Mouse (Mus musculus): Measurements from ENCODE around the gene Fermt1. TPM values are rescaled to one million over a fixed set of nuclear protein-coding genes. Genes with fewer than 3 reads are reported as not detected.

Gene Fermt1
- polyA plus RNA-seq, 1 experiment from 2014 or later, result 62.8 TPM

DNA sequence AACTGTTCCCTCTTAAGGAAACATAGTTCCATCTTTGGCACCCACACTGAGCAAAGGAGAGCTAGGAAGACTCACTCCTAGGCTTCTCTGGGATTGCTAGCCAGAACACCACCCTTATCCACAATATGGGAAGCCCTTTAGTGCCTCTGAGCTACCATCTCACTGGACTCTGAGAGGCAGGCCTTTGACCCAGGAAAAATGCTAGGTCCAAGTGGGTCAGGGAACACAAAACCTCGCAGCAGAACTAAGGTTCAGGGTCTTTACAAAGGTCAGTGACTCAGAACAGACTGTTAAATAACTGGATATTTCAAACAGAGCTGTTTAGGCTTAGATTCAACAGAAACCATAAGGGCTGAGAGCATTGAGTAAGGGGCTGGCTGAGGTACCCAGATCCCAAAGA is 68.7 kb downstream of the Fermt1 start:
- no peak for TF ChIP-seq CTCF (IDR thresholded peaks at IDR 0.05; ENCODE audit: low read depth)
- no peak for TF ChIP-seq EP300 (optimal IDR thresholded peaks at IDR 0.05)
- H3K9ac ChIP-seq (ENCODE audit: low read length), result no peak overlapping the region
- H3K27ac ChIP-seq (replicated peaks), result no peak overlapping the region
- WGBS, result 62% methylated on average over 1 of the region's 1 CpGs
- no peak overlapping the region for H3K4me2 ChIP-seq (replicated peaks; ENCODE audit: low read depth)
- H3K4me1 ChIP-seq (replicated peaks; ENCODE audit: control insufficient read depth, insufficient read depth), result peaks cover 6% of the 10 kb centered on the region; the same call in 1 of the 2 replicates
- no peak overlapping the region for H3K4me3 ChIP-seq (ENCODE audit: low read depth, low read length)
- no peaks in the 10 kb centered on the region for H3K36me3 ChIP-seq (ENCODE audit: control insufficient read depth, insufficient read depth, low read length)
- H3K9me3 ChIP-seq (ENCODE audit: control insufficient read depth, low read length), result no peaks in the 10 kb centered on the region
- peaks cover 11% of the 10 kb centered on the region; the same call in 1 of the 2 replicates for H3K27me3 ChIP-seq (ENCODE audit: control insufficient read depth, insufficient read depth, low read length)
- no peak for ATAC-seq (ENCODE audit: low FRiP score, low TSS enrichment)
- DNase-seq (ENCODE audit: low spot score), result no peak

DNA sequence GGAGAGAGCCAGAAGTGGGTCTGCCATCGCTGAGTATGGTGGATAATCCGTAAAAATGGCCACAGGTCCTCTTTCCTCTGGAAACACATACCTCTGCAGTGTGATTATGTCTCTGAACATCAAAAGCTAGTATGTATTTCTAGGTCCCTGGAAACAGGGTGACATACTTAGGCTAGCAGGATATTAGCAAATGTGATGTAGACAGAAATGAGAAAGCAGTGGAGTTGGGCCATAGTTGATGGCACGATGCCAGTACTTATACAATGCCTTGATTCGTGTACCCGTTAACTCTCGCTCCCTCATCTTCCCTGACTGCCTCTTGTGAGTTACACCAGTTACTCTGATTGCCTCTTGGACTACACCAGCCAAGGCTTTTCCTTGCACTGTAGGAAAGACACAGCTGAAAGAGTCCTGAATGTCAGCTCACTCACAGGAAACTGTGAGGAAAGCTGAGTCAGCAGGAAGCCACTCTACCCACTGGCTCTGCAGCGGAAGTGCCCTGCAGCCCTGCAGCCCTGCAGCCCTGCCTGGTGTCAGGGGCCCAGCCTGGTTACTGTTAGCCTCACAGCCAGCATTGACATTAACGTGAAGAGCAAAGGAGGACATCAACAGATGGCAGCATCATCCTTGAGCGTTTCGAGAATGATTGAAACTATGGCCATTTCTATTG is 71.9 kb downstream of the Fermt1 start:
- Histone ChIP-seq H3K4me1 (replicated peaks; ENCODE audit: control insufficient read depth, insufficient read depth) (no peaks in the 10 kb centered on the region), H3K9ac (ENCODE audit: low read length) (no peak overlapping the region), H3K27me3 (ENCODE audit: control insufficient read depth, insufficient read depth, low read length) (peaks cover 2% of the 10 kb centered on the region; the same call in 1 of the 2 replicates), H3K27ac (replicated peaks) (no peak overlapping the region), H3K9me3 (ENCODE audit: control insufficient read depth, low read length) (no peaks in the 10 kb centered on the region), H3K4me2 (replicated peaks; ENCODE audit: low read depth) (no peak overlapping the region), H3K36me3 (ENCODE audit: control insufficient read depth, insufficient read depth, low read length) (no peaks in the 10 kb centered on the region), H3K4me3 (ENCODE audit: low read depth, low read length) (no peak overlapping the region)
- WGBS, result 75% methylated on average over 10 of the region's 10 CpGs
- TF ChIP-seq CTCF (IDR thresholded peaks at IDR 0.05; ENCODE audit: low read depth) (no peak), EP300 (optimal IDR thresholded peaks at IDR 0.05) (no peak)
- no peak for ATAC-seq (ENCODE audit: low FRiP score, low TSS enrichment)
- no peak for DNase-seq (ENCODE audit: low spot score)

- ATAC-seq (ENCODE audit: low FRiP score, low TSS enrichment) (no peak), DNase-seq (ENCODE audit: low spot score) (no peak)
- Histone ChIP-seq H3K4me3 (ENCODE audit: low read depth, low read length) (no peak overlapping the region), H3K9ac (ENCODE audit: low read length) (no peak overlapping the region), H3K36me3 (ENCODE audit: control insufficient read depth, insufficient read depth, low read length) (no peaks in the 10 kb centered on the region), H3K27ac (replicated peaks) (no peak overlapping the region), H3K9me3 (ENCODE audit: control insufficient read depth, low read length) (no peaks in the 10 kb centered on the region), H3K4me2 (replicated peaks; ENCODE audit: low read depth) (no peak overlapping the region), H3K4me1 (replicated peaks; ENCODE audit: control insufficient read depth, insufficient read depth) (no peaks in the 10 kb centered on the region), H3K27me3 (ENCODE audit: control insufficient read depth, insufficient read depth, low read length) (no peaks in the 10 kb centered on the region)
- TF ChIP-seq CTCF (IDR thresholded peaks at IDR 0.05; ENCODE audit: low read depth) (no peak), EP300 (optimal IDR thresholded peaks at IDR 0.05) (no peak)
- whole genome bisulfite sequencing, result 50% methylated on average over 3 of the region's 3 CpGs
These were observed 74.0 kb downstream of the Fermt1 start for GRCm38 (mm10) chr2:132871663-132872062.

DNA sequence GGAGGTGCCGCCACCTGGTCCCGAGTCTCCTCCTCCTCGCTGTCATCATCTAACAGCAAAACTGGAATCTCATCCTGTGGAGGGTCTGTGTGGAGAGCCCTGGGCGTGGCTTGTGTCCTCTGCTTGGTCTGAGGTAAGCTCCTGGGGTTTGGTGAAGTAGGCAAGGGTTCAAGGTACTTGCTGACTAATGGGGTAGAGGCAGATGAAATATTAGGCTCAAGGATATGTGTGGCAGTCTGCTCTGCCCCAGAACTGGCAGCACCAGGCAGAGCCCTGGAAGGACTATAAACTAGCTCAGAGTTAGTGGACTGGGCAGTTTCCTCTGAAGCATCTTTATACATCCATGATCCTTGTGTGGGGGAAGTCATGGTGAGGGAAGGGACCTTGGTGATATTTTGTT is 75.4 kb downstream of the Fermt1 start:
- no peak for ATAC-seq (ENCODE audit: low FRiP score, low TSS enrichment)
- H3K4me1 ChIP-seq (replicated peaks; ENCODE audit: control insufficient read depth, insufficient read depth), result no peaks in the 10 kb centered on the region
- TF ChIP-seq CTCF (IDR thresholded peaks at IDR 0.05; ENCODE audit: low read depth), result no peak
- TF ChIP-seq EP300 (optimal IDR thresholded peaks at IDR 0.05), result no peak
- no peaks in the 10 kb centered on the region for H3K9me3 ChIP-seq (ENCODE audit: control insufficient read depth, low read length)
- H3K36me3 ChIP-seq (ENCODE audit: control insufficient read depth, insufficient read depth, low read length), result no peaks in the 10 kb centered on the region
- H3K9ac ChIP-seq (ENCODE audit: low read length), result no peak overlapping the region
- H3K4me3 ChIP-seq (ENCODE audit: low read depth, low read length), result no peak overlapping the region
- no peaks in the 10 kb centered on the region for H3K27me3 ChIP-seq (ENCODE audit: control insufficient read depth, insufficient read depth, low read length)
- no peak overlapping the region for H3K4me2 ChIP-seq (replicated peaks; ENCODE audit: low read depth)
- 69% methylated on average over 4 of the region's 4 CpGs for WGBS
- H3K27ac ChIP-seq (replicated peaks), result no peak overlapping the region
- DNase-seq (ENCODE audit: low spot score), result no peak

DNA sequence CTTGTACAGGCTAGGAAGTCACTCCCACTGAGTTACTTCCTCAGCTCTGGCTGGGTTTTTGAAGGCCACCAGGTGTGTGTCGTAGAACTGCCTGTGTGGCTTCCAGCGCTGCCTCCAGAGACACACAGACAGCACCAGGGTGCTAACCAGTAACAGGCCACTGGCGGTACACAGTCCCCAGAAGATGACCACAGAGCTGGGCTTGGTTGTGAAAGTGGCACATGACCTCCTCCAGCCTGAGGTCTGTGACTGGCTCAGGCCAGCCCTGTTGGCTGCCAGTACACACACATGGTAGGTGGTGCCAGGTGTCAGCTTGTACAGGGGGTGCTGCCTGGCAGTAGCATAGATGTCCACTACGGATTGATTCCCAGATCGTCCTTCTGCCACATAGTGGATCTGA is 76.0 kb downstream of the Fermt1 start:
- Histone ChIP-seq H3K27me3 (ENCODE audit: control insufficient read depth, insufficient read depth, low read length) (no peaks in the 10 kb centered on the region), H3K36me3 (ENCODE audit: control insufficient read depth, insufficient read depth, low read length) (no peaks in the 10 kb centered on the region; the same call in 1 of the 2 replicates), H3K27ac (replicated peaks) (no peak overlapping the region), H3K4me2 (replicated peaks; ENCODE audit: low read depth) (no peak overlapping the region), H3K4me3 (ENCODE audit: low read depth, low read length) (no peak overlapping the region), H3K4me1 (replicated peaks; ENCODE audit: control insufficient read depth, insufficient read depth) (no peaks in the 10 kb centered on the region), H3K9ac (ENCODE audit: low read length) (no peak overlapping the region), H3K9me3 (ENCODE audit: control insufficient read depth, low read length) (no peaks in the 10 kb centered on the region)
- no peak for DNase-seq (ENCODE audit: low spot score)
- ATAC-seq (ENCODE audit: low FRiP score, low TSS enrichment), result no peak
- TF ChIP-seq EP300 (optimal IDR thresholded peaks at IDR 0.05) (no peak), CTCF (IDR thresholded peaks at IDR 0.05; ENCODE audit: low read depth) (no peak)
- WGBS, result 90% methylated on average over 5 of the region's 5 CpGs

GRCm38 (mm10) chr2:132867521-132867920 is 78.2 kb downstream of the Fermt1 start:
- no peak overlapping the region for H3K4me2 ChIP-seq (replicated peaks; ENCODE audit: low read depth)
- no peak overlapping the region for H3K4me3 ChIP-seq (ENCODE audit: low read depth, low read length)
- no peak overlapping the region for H3K9ac ChIP-seq (ENCODE audit: low read length)
- DNase-seq (ENCODE audit: low spot score) (no peak), ATAC-seq (ENCODE audit: low FRiP score, low TSS enrichment) (no peak)
- no peaks in the 10 kb centered on the region for H3K4me1 ChIP-seq (replicated peaks; ENCODE audit: control insufficient read depth, insufficient read depth)
- 69% methylated on average over 5 of the region's 5 CpGs for WGBS
- H3K9me3 ChIP-seq (ENCODE audit: control insufficient read depth, low read length), result no peaks in the 10 kb centered on the region
- H3K27me3 ChIP-seq (ENCODE audit: control insufficient read depth, insufficient read depth, low read length), result no peaks in the 10 kb centered on the region
- H3K27ac ChIP-seq (replicated peaks), result no peak overlapping the region
- TF ChIP-seq CTCF (IDR thresholded peaks at IDR 0.05; ENCODE audit: low read depth) (no peak), EP300 (optimal IDR thresholded peaks at IDR 0.05) (no peak)
- no peaks in the 10 kb centered on the region; the same call in 1 of the 2 replicates for H3K36me3 ChIP-seq (ENCODE audit: control insufficient read depth, insufficient read depth, low read length)
